Mouse (Mus musculus): ENCODE measurements around the gene Furin. TPM values are rescaled to one million over a fixed set of nuclear protein-coding genes. Genes with fewer than 3 reads are reported as not detected.
"Not testable (repeated sequence)": the region's sequence is repeated elsewhere in the genome, so short reads cannot be mapped to it uniquely, and the experiment has no call there.

Furin gene
- total RNA-seq, 2 experiments from 2014 or later = 104 to 113 TPM

- peak; percentile 50 for DNase-seq
These were observed 4.0 kb downstream of the Furin start for GRCm38 (mm10) chr7:80401041-80401859.

- no peak for DNase-seq
These were observed 4.7 kb downstream of the Furin start for GRCm38 (mm10) chr7:80400571-80400970.

DNA sequence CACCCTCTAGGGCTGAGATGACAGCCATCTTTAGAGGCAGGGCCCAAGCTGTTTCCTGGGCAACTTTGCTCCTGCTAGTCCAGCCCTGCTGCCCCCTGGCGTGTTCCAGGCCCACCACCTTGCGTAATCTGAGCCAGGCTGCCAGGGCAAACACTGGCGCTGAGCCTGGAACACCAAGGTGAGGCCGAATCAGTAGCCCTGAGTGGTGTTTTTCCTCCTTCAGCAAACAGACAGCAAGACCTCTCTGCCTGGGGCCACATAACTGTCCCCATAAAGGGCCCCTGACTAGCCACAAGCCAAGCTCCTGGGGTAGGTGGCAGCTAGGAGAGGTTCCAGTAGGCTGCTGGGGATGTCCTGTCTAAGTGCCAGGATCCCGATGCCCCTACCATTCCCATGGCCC, 5.1 kb downstream of the Furin start:
- DNase-seq = peak; percentile 50

- DNase-seq = no peak
These were observed 6.4 kb downstream of the Furin start for GRCm38 (mm10) chr7:80398654-80399444.

- no peak for DNase-seq
These were observed 7.2 kb downstream of the Furin start for GRCm38 (mm10) chr7:80397986-80398385.

DNA sequence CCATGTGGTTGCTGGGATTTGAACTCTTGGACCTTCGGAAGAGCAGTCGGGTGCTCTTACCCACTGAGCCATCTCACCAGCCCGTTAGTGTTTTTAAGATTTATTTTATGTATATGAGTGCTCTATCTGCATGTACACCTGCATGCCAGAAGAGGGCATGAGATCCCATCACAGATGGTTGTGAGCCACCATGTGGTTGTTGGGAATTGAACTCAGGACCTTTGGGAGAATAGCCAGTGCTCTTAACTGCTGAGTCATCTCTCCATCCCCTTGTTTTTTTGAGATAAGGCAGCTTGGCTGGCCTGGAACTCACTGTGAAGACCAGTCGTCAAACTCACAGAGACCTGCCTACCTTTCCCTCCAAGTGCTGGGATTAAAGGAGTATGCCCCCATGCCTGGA, 8.8 kb downstream of the Furin start:
- DNase-seq = not testable (repeated sequence)

DNA sequence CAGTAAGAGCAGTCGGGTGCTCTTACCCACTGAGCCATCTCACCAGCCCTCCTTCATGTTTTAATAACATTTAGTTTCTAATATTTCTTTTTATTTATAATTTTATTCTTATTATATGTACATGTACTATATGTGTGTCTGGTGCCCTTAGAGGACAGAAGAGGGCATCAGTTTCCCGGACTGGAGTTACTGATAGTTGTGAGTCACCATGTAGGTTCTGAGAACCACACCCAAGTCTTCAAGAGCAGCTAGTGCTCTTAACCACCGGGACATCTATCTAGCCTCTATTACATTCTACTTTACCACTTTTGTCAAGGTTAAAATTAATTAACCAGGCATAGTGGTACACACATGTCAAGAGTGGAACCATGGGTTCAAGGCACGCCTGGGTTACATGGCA, 10.6 kb downstream of the Furin start:
- no peak for DNase-seq

GRCm38 (mm10) chr7:80392119-80392518, 13.1 kb downstream of the Furin start:
- DNase-seq = no peak

- peak; percentile 80 for DNase-seq
These were observed 17.3 kb downstream of the Furin start, which contains the start of gene Fes for GRCm38 (mm10) chr7:80387633-80388543. TSS of gene Fes (minus strand) at chr7:80387946.

GRCm38 (mm10) chr7:80387033-80387632, 18.1 kb downstream of the Furin start:
- DNase-seq = no peak

GRCm38 (mm10) chr7:80386235-80386930, 18.9 kb downstream of the Furin start:
- peak; percentile 96 for DNase-seq

GRCm38 (mm10) chr7:80382919-80383318, 22.3 kb downstream of the Furin start:
- no peak for DNase-seq

DNA sequence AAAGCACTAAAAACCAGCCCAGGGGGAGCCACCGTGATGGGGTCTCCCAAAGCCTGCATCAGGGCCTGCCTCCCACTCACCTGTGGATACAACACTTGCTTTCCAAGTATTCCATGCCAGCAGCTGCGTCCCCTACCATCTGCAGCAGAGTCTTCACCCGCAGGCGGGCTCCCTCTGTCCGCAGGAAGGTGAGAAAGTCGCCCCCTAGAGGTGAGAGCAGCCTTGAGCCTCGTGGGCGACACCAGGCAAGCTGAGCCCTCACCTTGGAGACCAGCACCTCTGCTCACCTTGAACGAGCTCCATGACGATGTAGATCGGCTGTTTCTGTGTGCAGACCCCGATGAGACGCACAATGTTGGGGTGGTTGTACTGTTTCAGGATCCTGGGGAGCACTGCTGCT, 25.7 kb downstream of the Furin start:
- DNase-seq = peak; percentile 47

- peak; percentile 81 for DNase-seq
These were observed 27.8 kb downstream of the Furin start for GRCm38 (mm10) chr7:80377471-80377870.

- DNase-seq = no peak
These were observed 29.0 kb downstream of the Furin start for GRCm38 (mm10) chr7:80376192-80376591.

- no peak for DNase-seq
These were observed 29.7 kb downstream of the Furin start for GRCm38 (mm10) chr7:80375376-80376039.

GRCm38 (mm10) chr7:80374733-80375132, 30.5 kb downstream of the Furin start:
- no peak for DNase-seq

GRCm38 (mm10) chr7:80374280-80374679, 31.0 kb downstream of the Furin start:
- DNase-seq = no peak

DNA sequence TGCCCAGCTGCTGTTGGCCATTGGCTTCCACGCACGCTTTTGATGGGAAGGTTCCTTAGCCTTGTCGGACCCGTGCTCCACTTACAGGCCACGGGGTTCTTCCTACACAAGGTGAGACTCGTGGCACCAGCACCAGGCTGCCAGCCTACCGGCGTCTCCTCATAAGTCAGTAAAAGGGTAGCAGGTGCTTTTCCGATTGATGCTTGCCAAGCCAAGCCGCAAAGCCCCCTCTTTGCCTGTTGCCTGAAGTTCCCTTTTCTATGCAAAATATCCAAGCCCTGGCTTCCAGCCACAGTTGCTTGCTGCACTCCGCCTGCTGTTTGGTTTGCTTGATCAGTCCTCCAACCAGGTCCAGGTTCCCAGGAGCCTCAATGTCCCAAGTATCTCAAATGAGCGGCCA, 31.4 kb downstream of the Furin start:
- no peak for DNase-seq

DNA sequence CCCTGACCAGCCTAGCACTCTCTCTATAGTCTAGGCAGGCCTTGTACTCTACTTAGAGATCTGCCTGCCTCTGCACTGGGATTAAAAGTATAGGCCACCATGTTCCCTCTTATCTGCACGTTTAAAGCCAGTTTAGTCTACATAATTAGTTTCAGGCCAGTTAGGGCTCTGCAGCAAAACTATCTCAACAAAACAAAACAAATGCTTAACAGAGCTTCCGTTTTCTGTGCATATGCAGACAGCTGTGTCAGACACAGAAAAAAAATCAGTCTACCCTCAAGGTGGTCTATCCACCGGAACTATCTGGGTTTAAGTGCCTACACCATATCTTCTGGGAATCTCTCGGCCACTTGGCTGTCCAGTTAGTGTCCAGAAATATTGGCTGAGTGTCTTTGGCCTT, 31.9 kb downstream of the Furin start:
- no peak for DNase-seq

DNA sequence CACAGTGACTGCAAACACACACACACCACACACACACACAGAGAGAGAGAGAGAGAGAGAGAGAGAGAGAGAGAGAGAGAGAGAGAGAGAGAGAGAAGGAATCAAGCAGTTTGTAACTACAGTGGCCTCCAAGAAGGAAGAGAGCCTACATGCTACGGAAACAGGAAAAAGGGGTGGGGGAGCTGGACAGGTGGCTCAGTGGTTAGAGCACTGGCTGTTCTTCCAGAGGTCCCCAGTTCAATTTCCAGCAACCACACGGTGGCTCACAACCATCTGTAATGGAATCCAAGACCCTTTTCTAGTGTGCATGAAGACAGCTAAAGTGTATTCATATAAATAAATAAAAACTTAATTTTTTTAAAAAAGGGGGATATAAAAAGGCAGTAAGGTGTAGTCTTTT, 32.6 kb downstream of the Furin start:
- no peak for DNase-seq
